8 mouse cellular contexts compared by ENCODE assay signal in genomic region chr12:105683933-105684901, GRCm38 (mm10). TPM values are rescaled to one million over a fixed set of nuclear protein-coding genes. Genes with fewer than 3 reads are reported as not detected.
A peak's percentile ranks its signal among the peaks of the same experiment; 100 is the strongest.
DNase-seq lines count a peak whose midpoint lies in the region; ATAC-seq and TF ChIP-seq lines count a peak whose summit lies in the region.

Gskip (plus strand) TSS chr12:105684829.

- TF ChIP-seq EP300 in ES-Bruce4 (IDR thresholded peaks at IDR 0.05; ENCODE audit: insufficient read depth, low read depth, low read length) = no peak

- peak within 1 kb of the TSS; percentile 77 for H3K4me2 ChIP-seq in heart, embryonic 14.5 days (ENCODE audit: low read length)
- peak within 1 kb of the TSS; percentile 93 for H3K4me2 ChIP-seq in liver, embryonic 16.5 days (ENCODE audit: low read depth, low read length)
- H3K4me2 ChIP-seq in neural tube, embryonic 11.5 days (ENCODE audit: low read depth) = peak within 1 kb of the TSS; percentile 87

- H3K27ac ChIP-seq in ES-Bruce4 (ENCODE audit: insufficient read depth, low read length) = no peak within 1 kb of the TSS
- H3K27ac ChIP-seq in heart, embryonic 14.5 days (replicated peaks in 1 of 2; ENCODE audit: control insufficient read depth in 1 of 2, insufficient read depth in 1 of 2, low read depth in 2 of 2, low read length in 2 of 2) = peak within 1 kb of the TSS; percentile 92
- peak within 1 kb of the TSS; percentile 93 for H3K27ac ChIP-seq in liver, embryonic 16.5 days (ENCODE audit: low read length)
- peak within 1 kb of the TSS; percentile 88 for H3K27ac ChIP-seq in neural tube, embryonic 11.5 days (ENCODE audit: low read depth, low read length)
- H3K27ac ChIP-seq in thymus, adult 2 months (ENCODE audit: control insufficient read depth, insufficient read depth, low read length) = peak within 1 kb of the TSS; percentile 11

- no peak for TF ChIP-seq POLR2A in ES-Bruce4 (IDR thresholded peaks at IDR 0.05; ENCODE audit: insufficient read depth, low read length)
- no peak for TF ChIP-seq POLR2A in brain, embryonic 14.5 days (IDR thresholded peaks at IDR 0.05; ENCODE audit: borderline replicate concordance, extremely low read depth, insufficient read depth, insufficient read length, poor library complexity, severe bottlenecking)
- no peak for TF ChIP-seq POLR2A in thymus, adult 2 months (IDR thresholded peaks at IDR 0.05; ENCODE audit: control insufficient read depth, extremely low read depth, insufficient read depth, low read length, poor library complexity)

- no peaks in the 10 kb centered on the region for H3K36me3 ChIP-seq in ES-Bruce4 (ENCODE audit: control insufficient read depth, insufficient read depth, low read length, poor library complexity, severe bottlenecking)
- peaks cover 11% of the 10 kb centered on the region; the same call in 1 of the 2 replicates for H3K36me3 ChIP-seq in heart, embryonic 14.5 days (ENCODE audit: control insufficient read depth, insufficient read depth, low read length)
- H3K36me3 ChIP-seq in liver, embryonic 16.5 days (ENCODE audit: control insufficient read depth, insufficient read depth) = peaks cover 3% of the 10 kb centered on the region
- no peaks in the 10 kb centered on the region; the same call in 1 of the 2 replicates for H3K36me3 ChIP-seq in neural tube, embryonic 11.5 days (ENCODE audit: control insufficient read depth, insufficient read depth, low read length)
- H3K36me3 ChIP-seq in thymus, adult 2 months (ENCODE audit: control insufficient read depth, insufficient read depth, low read length) = no peaks in the 10 kb centered on the region

- DNase-seq in brain, embryonic 14.5 days (ENCODE audit: low read depth) = peak; percentile 60
- DNase-seq in kidney, postnatal 14 days = peak; percentile 50
- DNase-seq in neural tube, embryonic 11.5 days (ENCODE audit: low spot score) = peak; percentile 55
- DNase-seq in thymus, adult 2 months = peak; percentile 53

- no peak for TF ChIP-seq CTCF in ES-Bruce4 (IDR thresholded peaks at IDR 0.05; ENCODE audit: low read depth, low read length)
- TF ChIP-seq CTCF in brain, embryonic 14.5 days (IDR thresholded peaks at IDR 0.05; ENCODE audit: borderline replicate concordance, extremely low read depth, insufficient read depth, insufficient read length) = no peak
- no peak for TF ChIP-seq CTCF in thymus, adult 2 months (IDR thresholded peaks at IDR 0.05; ENCODE audit: borderline replicate concordance, control insufficient read depth, extremely low read depth, insufficient read depth, low read length, poor library complexity)

- H3K4me1 ChIP-seq in ES-Bruce4 (ENCODE audit: control insufficient read depth, insufficient read depth, low read length) = no peaks in the 10 kb centered on the region
- H3K4me1 ChIP-seq in heart, embryonic 14.5 days (ENCODE audit: control insufficient read depth in 2 of 2, insufficient read depth in 2 of 2, low read length in 2 of 2) = peaks cover 5 to 19% of the 10 kb centered on the region in 2 experiments
- H3K4me1 ChIP-seq in liver, embryonic 16.5 days (ENCODE audit: control insufficient read depth, low read depth, low read length) = peaks cover 32% of the 10 kb centered on the region
- H3K4me1 ChIP-seq in neural tube, embryonic 11.5 days (ENCODE audit: control insufficient read depth, insufficient read depth, low read length) = peaks cover 18% of the 10 kb centered on the region; the same call in 1 of the 2 replicates
- H3K4me1 ChIP-seq in thymus, adult 2 months (replicated peaks; ENCODE audit: control insufficient read depth, insufficient read depth, low read length) = peaks cover 6% of the 10 kb centered on the region

- ATAC-seq in erythroid progenitor cell, adult 5-6 weeks (replicated peaks; ENCODE audit: low FRiP score, poor library complexity, severe bottlenecking) = peak; percentile 47
- ATAC-seq in heart, embryonic 14.5 days (ENCODE audit: insufficient number of reproducible peaks, insufficient read depth, low FRiP score, low read depth) = peak; percentile 17
- peak; percentile 30 for ATAC-seq in liver, embryonic 16.5 days (ENCODE audit: low read depth)
- peak; percentile 54 for ATAC-seq in neural tube, embryonic 11.5 days (ENCODE audit: insufficient read depth, low FRiP score, low TSS enrichment)

- H3K4me3 ChIP-seq in ES-Bruce4 (ENCODE audit: low read depth, low read length) = peak within 1 kb of the TSS; percentile 96
- H3K4me3 ChIP-seq in heart, embryonic 14.5 days (ENCODE audit: control insufficient read depth in 1 of 2, insufficient read depth in 1 of 2, low read depth in 1 of 2, low read length in 2 of 2) = peak within 1 kb of the TSS; percentile 81 to 83
- peak within 1 kb of the TSS; percentile 98 for H3K4me3 ChIP-seq in liver, embryonic 16.5 days (ENCODE audit: low read depth, low read length)
- peak within 1 kb of the TSS; percentile 94 for H3K4me3 ChIP-seq in neural tube, embryonic 11.5 days (ENCODE audit: low read depth, low read length)
- peak within 1 kb of the TSS; percentile 75 for H3K4me3 ChIP-seq in thymus, adult 2 months (ENCODE audit: control insufficient read depth, insufficient read depth, low read length)

- no peaks in the 10 kb centered on the region for H3K9me3 ChIP-seq in ES-Bruce4 (replicated peaks; ENCODE audit: control insufficient read depth, insufficient read depth, low read length, poor library complexity, severe bottlenecking)
- no peaks in the 10 kb centered on the region for H3K9me3 ChIP-seq in heart, embryonic 14.5 days (ENCODE audit: control insufficient read depth, low read length)
- no peaks in the 10 kb centered on the region for H3K9me3 ChIP-seq in liver, embryonic 16.5 days (replicated peaks; ENCODE audit: control insufficient read depth, low read length)
- H3K9me3 ChIP-seq in neural tube, embryonic 11.5 days (ENCODE audit: control insufficient read depth, low read length) = no peaks in the 10 kb centered on the region

- H3K9ac ChIP-seq in ES-Bruce4 (ENCODE audit: low read depth, poor library complexity, severe bottlenecking) = peak within 1 kb of the TSS; percentile 81
- peak within 1 kb of the TSS; percentile 92 for H3K9ac ChIP-seq in heart, embryonic 14.5 days (ENCODE audit: low read length)
- H3K9ac ChIP-seq in liver, embryonic 16.5 days (ENCODE audit: low read depth, low read length) = peak within 1 kb of the TSS; percentile 97
- peak within 1 kb of the TSS; percentile 87 for H3K9ac ChIP-seq in neural tube, embryonic 11.5 days (ENCODE audit: low read length)

- no peaks in the 10 kb centered on the region for H3K27me3 ChIP-seq in ES-Bruce4 (ENCODE audit: control insufficient read depth, insufficient read depth, low read length, poor library complexity, severe bottlenecking)
- H3K27me3 ChIP-seq in heart, embryonic 14.5 days (ENCODE audit: control insufficient read depth, insufficient read depth, low read length) = no peaks in the 10 kb centered on the region
- H3K27me3 ChIP-seq in liver, embryonic 16.5 days (ENCODE audit: control insufficient read depth, insufficient read depth, low read depth, low read length) = no peaks in the 10 kb centered on the region
- H3K27me3 ChIP-seq in neural tube, embryonic 11.5 days (ENCODE audit: control insufficient read depth, insufficient read depth, low read length) = no peaks in the 10 kb centered on the region
- no peaks in the 10 kb centered on the region for H3K27me3 ChIP-seq in thymus, adult 2 months (ENCODE audit: control insufficient read depth, insufficient read depth, low read length)

- 2% methylated on average over 40 of the region's 41 CpGs for WGBS in heart, embryonic 14.5 days
- WGBS in liver, embryonic 16.5 days (ENCODE audit: insufficient replicate concordance) = under 1% methylated on average over 41 of the region's 41 CpGs
- WGBS in neural tube, embryonic 11.5 days = under 1% methylated on average over 41 of the region's 41 CpGs
- WGBS in thymus, adult 2 months = under 1% methylated on average over 41 of the region's 41 CpGs

RNA-seq across cellular contexts. Expression of gene Gskip, which starts in this region (rescaled TPM):
- polyA plus RNA-seq in ES-Bruce4 (2011; ENCODE audit: insufficient read depth, insufficient read length, low read depth, missing spikeins) = 8.1 and 9.2 TPM in 2 replicates
- 15.9 and 16.2 TPM in 2 replicates for polyA plus RNA-seq in brain, embryonic 14.5 days (2012; rRNA removed)
- 2.9 and 4.2 TPM in 2 replicates for total RNA-seq in erythroid progenitor cell, adult 5-6 weeks (2015; ENCODE audit: low replicate concordance)
- total RNA-seq in erythroid progenitor cell, adult 5-6 weeks (2017; ENCODE audit: low replicate concordance) = 3.7 TPM in 1 of 2 replicates, not detected in the other
- 21.3 and 25.4 TPM in 2 replicates for polyA plus RNA-seq in heart, embryonic 14.5 days (2014; fragmentation: Nextera tagmentation; extraction: Ambion mirVana)
- polyA plus RNA-seq in liver, embryonic 16.5 days (2015; fragmentation: Nextera tagmentation; extraction: Ambion mirVana) = 10.1 and 11.2 TPM in 2 replicates
- 35.2 and 40.7 TPM in 2 replicates for polyA plus RNA-seq in neural tube, embryonic 11.5 days (2014; fragmentation: Nextera tagmentation; extraction: Ambion mirVana)
- 12.2 and 12.6 TPM in 2 replicates for polyA plus RNA-seq in thymus, adult 2 months (2012; rRNA removed)
